Mouse (Mus musculus): ENCODE measurements around the gene Dcp1b.

DNA sequence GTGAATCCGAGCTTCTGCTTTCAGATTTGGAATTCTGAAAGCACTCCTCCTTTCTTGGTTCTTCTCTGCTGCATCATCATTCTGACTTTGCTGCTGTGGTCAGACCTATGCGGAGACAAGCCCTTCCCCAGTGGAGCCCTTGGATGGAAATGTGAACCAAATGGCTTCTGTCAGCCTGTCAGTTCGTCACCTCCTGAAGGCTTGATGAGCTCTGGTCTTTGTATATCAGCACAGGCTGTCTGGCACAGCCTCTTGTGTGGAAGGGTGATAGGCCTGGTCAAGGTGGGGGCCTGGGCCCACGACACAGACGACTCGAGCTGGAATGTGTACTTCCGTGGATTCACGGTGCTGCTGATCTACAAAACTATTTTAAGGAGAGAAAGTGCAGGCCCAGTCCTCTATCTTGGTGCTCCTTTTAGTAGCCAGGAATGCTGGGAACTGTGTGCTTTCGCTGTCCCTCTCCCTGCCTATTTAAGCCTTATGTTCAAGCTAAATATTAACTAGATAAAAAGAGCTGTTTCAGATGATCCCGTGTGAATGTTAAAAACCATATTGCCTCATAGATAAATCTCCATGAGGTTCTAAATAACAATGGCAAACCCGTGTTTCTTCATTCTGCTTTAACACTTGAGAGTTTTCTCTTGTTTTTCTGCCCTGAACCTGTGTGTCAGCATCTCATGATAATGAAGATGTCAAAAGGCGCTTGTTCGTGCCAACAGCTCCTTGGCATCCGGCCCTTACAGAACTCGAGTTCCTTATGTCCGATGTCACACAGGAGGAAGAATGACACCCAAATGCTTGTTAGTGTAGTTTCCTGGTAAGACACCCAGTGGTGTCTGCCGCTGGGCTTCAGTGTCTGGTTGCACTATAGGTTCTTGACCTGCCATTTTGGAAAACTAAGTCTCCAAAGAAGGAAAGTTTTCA, 21.6 kb downstream of the Dcp1b start, which contains the start of gene Cacna1c:
- TF ChIP-seq EP300 (IDR thresholded peaks at IDR 0.05; ENCODE audit: low read depth) (no peak), CTCF (IDR thresholded peaks at IDR 0.05; ENCODE audit: low read depth) (no peak)
